Mouse (Mus musculus) thymus, adult 2 months (tissue): ENCODE data around the gene Slc35f2. TPM values are rescaled to one million over a fixed set of nuclear protein-coding genes. Genes with fewer than 3 reads are reported as not detected.
A peak's percentile ranks its signal among the peaks of the same experiment; 100 is the strongest.

Source experiments
- DNase-seq: peaks from one replicate; pipeline ENCODE4 v3.0.0; 2021
- H3K27ac ChIP-seq: fragments of 200-500 bp; 2 replicates; pipeline ENCODE4 v1.5.1; 2012; ENCODE audit warnings: low read length, control low read depth; ENCODE audit not compliant: control insufficient read depth, insufficient read depth
- H3K27me3 ChIP-seq: fragments of 200-500 bp; 2 replicates; pipeline ENCODE4 v1.6.1; 2012; ENCODE audit warnings: mild to moderate bottlenecking, low read length, moderate library complexity, mixed read lengths; ENCODE audit not compliant: control insufficient read depth, insufficient read depth
- H3K36me3 ChIP-seq: fragments of 200-500 bp; 2 replicates; pipeline ENCODE4 v1.6.1; 2012; ENCODE audit warnings: mild to moderate bottlenecking, low read length, moderate library complexity; ENCODE audit not compliant: control insufficient read depth, insufficient read depth
- H3K4me1 ChIP-seq: fragments of 200-500 bp; replicated peaks from 2 replicates; pipeline ENCODE4 v1.6.1; 2012; ENCODE audit warnings: low read length; ENCODE audit not compliant: control insufficient read depth, insufficient read depth
- H3K4me3 ChIP-seq: fragments of 200-500 bp; 2 replicates; pipeline ENCODE4 v1.5.1; 2012; ENCODE audit warnings: mild to moderate bottlenecking, low read length, control low read depth, moderate library complexity; ENCODE audit not compliant: control insufficient read depth, insufficient read depth
- CTCF ChIP-seq: fragments of 200-500 bp; IDR thresholded peaks from 2 replicates; pipeline ENCODE4 v1.5.1; 2012; ENCODE audit warnings: mild to moderate bottlenecking, control low read depth, low read length, moderate library complexity, borderline replicate concordance; ENCODE audit not compliant: control insufficient read depth, poor library complexity, insufficient read depth; ENCODE audit errors: extremely low read depth
- POLR2A ChIP-seq: fragments of 200-500 bp; IDR thresholded peaks from 2 replicates; pipeline ENCODE4 v1.6.1; 2012; ENCODE audit warnings: mild to moderate bottlenecking, low read length, control low read depth, moderate library complexity; ENCODE audit not compliant: control insufficient read depth, poor library complexity, insufficient read depth; ENCODE audit errors: extremely low read depth
- WGBS: fragments of 180-500 bp; shearing (Covaris S2); methylation state at CpG from one replicate; pipeline ENCODE4 v1.1.7; 2018; 5-methylcytosine and 5-hydroxymethylcytosine counted together
- polyA plus RNA-seq: library from polyadenylated mRNA; depleted of rRNA; stranded (reverse); fragments of >200 nt; gene quantifications from 2 replicates; pipeline ENCODE4 v1.2.3, GENCODE M21; 2012

Gene Slc35f2
- polyA plus RNA-seq, 1 experiment, result 6.9 TPM

DNA sequence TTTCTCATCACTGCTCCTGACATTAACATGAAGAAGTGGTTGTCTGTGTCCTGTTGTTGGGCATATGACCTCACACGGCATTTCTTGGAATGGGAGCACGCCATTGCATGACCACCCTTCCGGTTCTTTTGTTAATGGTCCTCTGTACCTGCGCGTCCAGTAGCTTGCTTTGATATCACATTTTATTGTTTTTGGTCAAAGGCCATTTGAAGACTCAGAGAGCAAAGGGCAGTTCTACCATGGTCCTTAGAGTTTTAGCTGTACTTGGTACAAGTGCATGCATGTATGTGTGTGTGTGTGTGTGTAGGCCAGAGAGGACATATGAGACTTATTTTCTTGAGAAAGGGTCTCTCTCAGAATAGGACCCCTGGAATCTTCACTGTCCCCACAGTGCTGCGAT, 42.1 kb downstream of the Slc35f2 start:
- no peak for TF ChIP-seq POLR2A
- no peak for TF ChIP-seq CTCF
- WGBS, result 97% methylated on average over 6 of the region's 6 CpGs
- no peak for DNase-seq
- Histone ChIP-seq H3K27me3 (no peaks in the 10 kb centered on the region), H3K27ac (no peak overlapping the region), H3K4me3 (no peak overlapping the region), H3K4me1 (no peaks in the 10 kb centered on the region), H3K36me3 (no peaks in the 10 kb centered on the region)

DNA sequence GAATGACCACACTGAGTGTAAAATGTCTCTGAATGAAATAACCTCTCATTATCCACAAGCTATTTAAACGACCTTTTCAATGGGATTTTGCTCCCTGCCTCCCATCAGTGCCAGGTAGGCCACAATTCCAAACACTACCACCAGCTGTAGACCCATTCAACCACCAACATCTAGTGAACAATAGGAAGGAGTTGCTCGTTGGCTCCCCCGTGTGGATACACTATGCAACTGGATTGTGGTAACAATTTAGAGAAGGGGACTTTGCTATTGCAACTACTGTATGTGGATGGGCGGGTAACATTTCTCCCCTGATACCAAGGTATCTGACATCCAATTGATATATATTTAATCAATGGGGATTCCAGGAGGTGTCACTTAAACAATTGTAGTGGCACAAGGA, 47.4 kb downstream of the Slc35f2 start:
- TF ChIP-seq POLR2A, result no peak
- no peak for TF ChIP-seq CTCF
- H3K27me3 ChIP-seq, result no peaks in the 10 kb centered on the region
- 27% methylated on average over 4 of the region's 4 CpGs for WGBS
- no peak overlapping the region for H3K4me3 ChIP-seq
- no peaks in the 10 kb centered on the region for H3K4me1 ChIP-seq
- no peak overlapping the region for H3K27ac ChIP-seq
- no peaks in the 10 kb centered on the region for H3K36me3 ChIP-seq
- peak; percentile 77 for DNase-seq

DNA sequence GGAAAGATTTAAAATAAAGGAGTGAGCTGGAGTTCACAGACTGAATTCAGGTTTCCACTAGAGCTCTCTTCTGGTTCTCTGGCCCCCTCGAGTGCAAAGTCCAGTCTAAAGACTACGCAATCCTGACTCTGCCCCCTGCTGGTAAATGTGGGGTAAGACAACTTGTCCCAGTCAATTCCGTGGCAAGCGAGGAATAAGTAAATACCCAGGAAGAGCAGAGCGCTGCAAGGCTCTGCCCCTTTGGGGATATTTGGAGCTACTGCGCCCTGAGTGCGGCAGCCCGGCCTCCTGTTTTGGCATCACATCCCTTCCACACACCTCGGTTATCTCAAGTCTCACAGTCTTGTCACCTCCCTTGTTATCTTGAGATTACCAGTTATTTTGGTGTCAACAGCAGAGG, 54.0 kb downstream of the Slc35f2 start:
- H3K4me1 ChIP-seq, result no peaks in the 10 kb centered on the region
- WGBS, result 12% methylated on average over 9 of the region's 9 CpGs
- TF ChIP-seq POLR2A, result no peak
- peak; percentile 47; the same call in 1 of the 2 replicates for TF ChIP-seq CTCF
- no peaks in the 10 kb centered on the region for H3K36me3 ChIP-seq
- DNase-seq, result no peak
- H3K27me3 ChIP-seq, result no peaks in the 10 kb centered on the region
- no peak overlapping the region for H3K27ac ChIP-seq
- H3K4me3 ChIP-seq, result no peak overlapping the region

DNA sequence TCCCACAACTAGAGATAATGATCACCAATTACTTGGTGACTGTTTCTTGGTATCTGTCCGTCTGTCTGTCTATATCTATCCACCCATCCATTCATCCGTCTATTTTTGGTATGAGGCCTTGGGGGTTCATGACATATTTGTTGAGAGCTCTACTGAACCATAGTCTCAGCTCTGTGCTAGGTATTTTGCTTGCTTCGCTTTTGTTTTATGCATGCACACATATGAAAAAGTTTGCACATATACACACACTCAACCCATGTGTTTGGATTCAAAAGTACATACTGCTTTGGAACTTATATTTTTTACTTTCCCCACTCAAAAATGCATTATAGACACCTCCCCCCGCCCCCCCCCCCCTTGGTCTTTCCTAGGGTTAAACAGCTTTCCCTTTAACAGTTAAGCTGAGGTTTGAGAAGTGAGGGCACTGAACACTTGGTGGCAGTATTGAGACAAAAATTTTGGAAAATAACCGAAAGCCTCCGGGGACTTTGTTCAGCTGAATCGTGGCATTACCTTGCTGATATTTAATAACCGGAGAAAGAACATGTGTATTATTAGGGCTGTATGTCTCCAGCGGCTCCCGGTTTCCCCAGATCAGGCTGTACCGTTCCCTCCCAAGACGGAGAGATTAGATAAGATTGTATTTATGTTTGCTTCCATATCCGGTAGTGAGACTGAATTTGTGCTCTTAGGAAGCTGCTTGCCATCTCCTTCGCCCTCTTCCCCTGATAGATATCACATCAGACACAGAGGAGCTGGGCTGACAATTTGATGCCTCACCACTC, 57.9 kb downstream of the Slc35f2 start:
- peak; percentile 44 for DNase-seq
- H3K36me3 ChIP-seq, result no peaks in the 10 kb centered on the region
- no peak overlapping the region for H3K4me3 ChIP-seq
- H3K4me1 ChIP-seq, result no peaks in the 10 kb centered on the region
- no peak overlapping the region for H3K27ac ChIP-seq
- WGBS, result 19% methylated on average over 14 of the region's 14 CpGs
- TF ChIP-seq POLR2A (no peak), CTCF (no peak)
- H3K27me3 ChIP-seq, result no peaks in the 10 kb centered on the region

DNA sequence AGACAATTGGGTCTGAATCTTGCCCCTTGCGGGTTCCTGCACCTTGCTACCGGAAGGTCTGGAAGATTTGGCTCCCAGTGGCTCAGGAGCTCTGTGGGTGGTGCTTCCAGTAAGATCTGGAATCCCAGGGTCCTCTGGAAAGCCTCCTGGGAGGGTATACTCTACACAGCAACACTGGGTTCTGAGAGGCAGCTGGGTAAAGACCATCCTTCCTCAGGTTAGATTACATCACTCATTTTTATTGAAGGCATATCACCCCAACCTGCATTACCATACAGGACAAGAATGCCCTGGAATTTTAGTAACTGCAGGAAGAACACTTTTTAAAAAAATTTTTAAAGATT, 58.5 kb downstream of the Slc35f2 start:
- TF ChIP-seq CTCF (no peak), POLR2A (no peak)
- 47% methylated on average over 2 of the region's 2 CpGs for WGBS
- Histone ChIP-seq H3K36me3 (no peaks in the 10 kb centered on the region), H3K27me3 (no peaks in the 10 kb centered on the region), H3K4me3 (no peak overlapping the region), H3K27ac (no peak overlapping the region), H3K4me1 (no peaks in the 10 kb centered on the region)
- DNase-seq, result no peak

DNA sequence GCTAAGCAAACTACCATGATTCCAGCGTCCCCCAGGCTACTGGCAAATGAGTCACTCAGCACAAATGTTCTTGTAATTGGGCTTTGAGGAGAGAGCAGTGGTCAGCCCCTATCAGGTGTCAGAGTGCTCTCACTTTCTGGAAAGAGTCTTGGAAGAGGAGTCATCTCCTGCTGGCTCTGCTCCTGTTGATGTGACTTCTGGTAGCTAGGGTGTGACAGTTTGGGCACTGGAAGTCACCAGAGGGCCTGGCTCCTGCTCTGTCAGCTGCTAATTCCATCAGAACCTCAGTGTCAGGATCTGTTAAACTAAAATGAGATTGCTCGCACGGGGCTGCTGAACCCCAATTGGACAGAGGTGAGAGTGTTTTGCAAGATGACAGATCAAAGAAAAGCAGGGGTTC, 63.7 kb downstream of the Slc35f2 start:
- Histone ChIP-seq H3K36me3 (no peaks in the 10 kb centered on the region), H3K27me3 (no peaks in the 10 kb centered on the region), H3K4me3 (no peak overlapping the region), H3K27ac (no peak overlapping the region), H3K4me1 (no peaks in the 10 kb centered on the region)
- DNase-seq, result no peak
- 68% methylated on average over 3 of the region's 3 CpGs for WGBS
- TF ChIP-seq POLR2A, result no peak
- TF ChIP-seq CTCF, result no peak

DNA sequence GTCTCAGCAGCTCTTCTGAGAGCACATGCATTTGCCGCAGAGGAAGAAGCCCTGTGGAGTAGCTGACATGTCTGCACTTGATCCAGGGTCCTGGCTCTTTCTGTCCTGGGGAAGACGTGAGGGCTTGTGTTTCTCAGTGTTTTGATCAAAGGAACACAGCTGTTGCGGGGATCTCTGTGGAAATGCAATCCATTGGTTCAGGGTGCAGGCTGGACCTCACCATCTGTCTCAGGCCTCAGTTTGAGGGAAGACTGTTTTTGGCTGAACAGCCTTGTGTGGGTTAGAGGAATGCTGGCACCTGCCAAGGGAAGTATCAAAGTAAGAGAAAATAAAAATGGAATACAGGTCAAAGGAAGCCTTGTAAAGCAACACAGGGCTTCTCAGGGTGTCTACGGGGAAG, 64.6 kb downstream of the Slc35f2 start:
- H3K27ac ChIP-seq, result no peak overlapping the region
- no peaks in the 10 kb centered on the region for H3K4me1 ChIP-seq
- WGBS, result 85% methylated on average over 4 of the region's 4 CpGs
- H3K4me3 ChIP-seq, result no peak overlapping the region
- no peaks in the 10 kb centered on the region for H3K36me3 ChIP-seq
- TF ChIP-seq CTCF (no peak), POLR2A (no peak)
- no peak for DNase-seq
- no peaks in the 10 kb centered on the region for H3K27me3 ChIP-seq
